Mouse (Mus musculus): ENCODE measurements around the gene Arhgap27. TPM values are rescaled to one million over a fixed set of nuclear protein-coding genes. Genes with fewer than 3 reads are reported as not detected.
"Not testable (repeated sequence)": the region's sequence is repeated elsewhere in the genome, so short reads cannot be mapped to it uniquely, and the experiment has no call there.

Gene Arhgap27
- polyA plus RNA-seq (2016; fragmentation: Nextera tagmentation; extraction: Ambion mirVana): 6.7 and 8.9 TPM in 2 replicates

- H3K4me2 ChIP-seq: peak within 1 kb of the TSS; percentile 89
- peak within 1 kb of the TSS; percentile 75 for H3K9ac ChIP-seq
- WGBS: 2% methylated on average over 35 of the region's 35 CpGs
- peaks cover 53% of the 10 kb centered on the region for H3K27me3 ChIP-seq (replicated peaks)
- H3K9me3 ChIP-seq (replicated peaks): no peaks in the 10 kb centered on the region
- peaks cover 23% of the 10 kb centered on the region for H3K36me3 ChIP-seq
- H3K4me1 ChIP-seq (replicated peaks): peaks cover 46% of the 10 kb centered on the region
- H3K4me3 ChIP-seq: peak within 1 kb of the TSS; percentile 60
- peak within 1 kb of the TSS; percentile 75 for H3K27ac ChIP-seq (ENCODE audit: poor library complexity, severe bottlenecking)
- peak; percentile 63 for ATAC-seq (ENCODE audit: insufficient number of reproducible peaks, low FRiP score)
Measured at GRCm38 (mm10) chr11:103363214-103364148, at the start of gene Arhgap27. Gene Arhgap27, minus strand, starts transcription at chr11:103363692.

GRCm38 (mm10) chr11:103412950-103413423 is 49.5 kb upstream of the Arhgap27 start:
- H3K9me3 ChIP-seq (replicated peaks): no peaks in the 10 kb centered on the region
- H3K4me2 ChIP-seq: peak overlapping the region; percentile 91
- peak overlapping the region; percentile 71 for H3K9ac ChIP-seq
- WGBS: 3% methylated on average over 14 of the region's 14 CpGs
- peaks cover 10% of the 10 kb centered on the region for H3K4me1 ChIP-seq (replicated peaks)
- H3K36me3 ChIP-seq: peaks cover 6% of the 10 kb centered on the region; the same call in 1 of the 2 replicates
- ATAC-seq (ENCODE audit: insufficient number of reproducible peaks, low FRiP score): peak; percentile 49
- H3K4me3 ChIP-seq: peak overlapping the region; percentile 97
- peak overlapping the region; percentile 38; the same call in 1 of the 2 replicates for H3K27ac ChIP-seq (ENCODE audit: poor library complexity, severe bottlenecking)
- 0 out of 2 replicates have a peak, but pooled peaks cover 8% of the 10 kb centered on the region for H3K27me3 ChIP-seq (replicated peaks)

- peak within 1 kb of the TSS; percentile 97 for H3K4me3 ChIP-seq
- peaks cover 8% of the 10 kb centered on the region; the same call in 1 of the 2 replicates for H3K36me3 ChIP-seq
- peak within 1 kb of the TSS; percentile 38; the same call in 1 of the 2 replicates for H3K27ac ChIP-seq (ENCODE audit: poor library complexity, severe bottlenecking)
- peak; percentile 97 for ATAC-seq (ENCODE audit: insufficient number of reproducible peaks, low FRiP score)
- peak within 1 kb of the TSS; percentile 87 for H3K9ac ChIP-seq
- 0% methylated on average over 67 of the region's 67 CpGs for WGBS
- H3K27me3 ChIP-seq (replicated peaks): 0 out of 2 replicates have a peak, but pooled peaks cover 8% of the 10 kb centered on the region
- peak within 1 kb of the TSS; percentile 91 for H3K4me2 ChIP-seq
- peaks cover 10% of the 10 kb centered on the region for H3K4me1 ChIP-seq (replicated peaks)
- no peaks in the 10 kb centered on the region for H3K9me3 ChIP-seq (replicated peaks)
Measured at GRCm38 (mm10) chr11:103411981-103412949, 48.8 kb upstream of the Arhgap27 start, which contains the start of gene Plekhm1. Gene Plekhm1, minus strand, starts transcription at chr11:103412687.

DNA sequence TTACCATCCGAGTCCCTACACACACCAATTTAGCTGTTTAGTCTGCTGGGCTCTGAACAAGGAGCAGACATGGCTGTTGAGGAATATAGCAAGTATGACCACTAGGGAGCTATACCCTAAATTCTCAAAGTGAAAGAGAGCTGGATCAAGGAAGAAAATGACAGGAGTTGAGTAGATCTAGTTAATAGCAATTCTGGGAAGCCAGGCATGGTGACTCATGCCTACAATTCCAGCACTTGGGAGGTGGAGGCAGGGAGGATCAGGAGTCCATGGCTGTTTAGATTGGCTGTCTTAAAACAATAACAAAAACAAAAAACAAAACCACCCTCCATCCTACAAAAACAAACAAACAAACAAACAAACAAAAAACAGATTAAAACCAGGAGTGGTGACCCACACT is 47.8 kb upstream of the Arhgap27 start:
- WGBS: 88% methylated on average over 1 of the region's 1 CpGs
- ATAC-seq (ENCODE audit: insufficient number of reproducible peaks, low FRiP score): no peak
- Histone ChIP-seq H3K27ac (ENCODE audit: poor library complexity, severe bottlenecking) (no peak overlapping the region), H3K4me1 (replicated peaks) (peaks cover 10% of the 10 kb centered on the region), H3K4me2 (peak overlapping the region; percentile 91; the same call in 1 of the 2 replicates), H3K9ac (no peak overlapping the region), H3K27me3 (replicated peaks) (0 out of 2 replicates have a peak, but pooled peaks cover 4% of the 10 kb centered on the region), H3K4me3 (peak overlapping the region; percentile 97; the same call in 1 of the 2 replicates), H3K9me3 (replicated peaks) (no peaks in the 10 kb centered on the region), H3K36me3 (peaks cover 10% of the 10 kb centered on the region; the same call in 1 of the 2 replicates)

GRCm38 (mm10) chr11:103408880-103409279 is 45.4 kb upstream of the Arhgap27 start:
- no peak overlapping the region for H3K9ac ChIP-seq
- H3K27ac ChIP-seq (ENCODE audit: poor library complexity, severe bottlenecking): no peak overlapping the region
- no peaks in the 10 kb centered on the region for H3K27me3 ChIP-seq (replicated peaks)
- no peak overlapping the region for H3K4me3 ChIP-seq
- H3K9me3 ChIP-seq (replicated peaks): no peaks in the 10 kb centered on the region
- H3K4me1 ChIP-seq (replicated peaks): peaks cover 10% of the 10 kb centered on the region
- peaks cover 18% of the 10 kb centered on the region for H3K36me3 ChIP-seq
- H3K4me2 ChIP-seq: no peak overlapping the region
- ATAC-seq (ENCODE audit: insufficient number of reproducible peaks, low FRiP score): no peak
- WGBS: 90% methylated on average over 13 of the region's 13 CpGs

- not testable (repeated sequence) for H3K27ac ChIP-seq (ENCODE audit: poor library complexity, severe bottlenecking); H3K4me2 ChIP-seq; H3K4me3 ChIP-seq; H3K9me3 ChIP-seq (replicated peaks); H3K4me1 ChIP-seq (replicated peaks); H3K9ac ChIP-seq; ATAC-seq (ENCODE audit: insufficient number of reproducible peaks, low FRiP score); H3K27me3 ChIP-seq (replicated peaks)
- WGBS: 60% methylated on average over 5 of the region's 5 CpGs
- H3K36me3 ChIP-seq: peaks cover 25% of the 10 kb centered on the region
Measured at GRCm38 (mm10) chr11:103407136-103407535, 43.6 kb upstream of the Arhgap27 start.

DNA sequence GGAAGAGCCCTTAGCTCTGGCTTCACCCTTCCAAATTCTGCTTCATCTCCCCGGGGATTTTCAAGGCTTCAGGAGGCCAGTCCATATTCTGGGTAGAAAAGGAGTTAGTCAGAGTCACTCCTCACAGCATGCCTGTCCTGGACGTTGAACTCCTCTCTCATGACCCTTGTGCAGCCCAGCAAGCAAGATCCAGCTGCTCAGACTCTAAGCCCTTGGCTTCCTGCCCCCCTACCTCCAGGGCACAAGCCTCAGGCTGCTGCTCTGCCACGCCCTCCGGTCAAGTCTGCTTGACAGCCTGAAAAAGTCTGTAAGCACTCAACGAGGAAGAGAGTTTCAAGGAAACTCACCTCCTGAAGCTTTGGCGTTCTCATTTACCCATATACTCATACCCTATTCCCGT is 43.1 kb upstream of the Arhgap27 start:
- H3K36me3 ChIP-seq: peaks cover 26% of the 10 kb centered on the region
- no peak overlapping the region for H3K27ac ChIP-seq (ENCODE audit: poor library complexity, severe bottlenecking)
- H3K9ac ChIP-seq: no peak overlapping the region
- H3K9me3 ChIP-seq (replicated peaks): no peaks in the 10 kb centered on the region
- no peak overlapping the region for H3K4me3 ChIP-seq
- H3K4me2 ChIP-seq: no peak overlapping the region
- WGBS: 74% methylated on average over 7 of the region's 7 CpGs
- ATAC-seq (ENCODE audit: insufficient number of reproducible peaks, low FRiP score): no peak
- no peaks in the 10 kb centered on the region for H3K27me3 ChIP-seq (replicated peaks)
- peaks cover 5% of the 10 kb centered on the region; the same call in 1 of the 2 replicates for H3K4me1 ChIP-seq (replicated peaks)

- Histone ChIP-seq H3K4me2 (no peak overlapping the region), H3K9me3 (replicated peaks) (no peaks in the 10 kb centered on the region), H3K27me3 (replicated peaks) (no peaks in the 10 kb centered on the region), H3K27ac (ENCODE audit: poor library complexity, severe bottlenecking) (no peak overlapping the region), H3K9ac (no peak overlapping the region), H3K4me3 (no peak overlapping the region), H3K4me1 (replicated peaks) (no peaks in the 10 kb centered on the region), H3K36me3 (peaks cover 28% of the 10 kb centered on the region)
- ATAC-seq (ENCODE audit: insufficient number of reproducible peaks, low FRiP score): no peak
- 70% methylated on average over 1 of the region's 1 CpGs for WGBS
Measured at GRCm38 (mm10) chr11:103405814-103406213, 42.3 kb upstream of the Arhgap27 start.

GRCm38 (mm10) chr11:103404618-103405017 is 41.1 kb upstream of the Arhgap27 start:
- H3K27ac ChIP-seq (ENCODE audit: poor library complexity, severe bottlenecking): no peak overlapping the region
- ATAC-seq (ENCODE audit: insufficient number of reproducible peaks, low FRiP score): no peak
- H3K9ac ChIP-seq: no peak overlapping the region
- H3K4me3 ChIP-seq: no peak overlapping the region
- H3K9me3 ChIP-seq (replicated peaks): no peaks in the 10 kb centered on the region
- H3K4me2 ChIP-seq: no peak overlapping the region
- peaks cover 28% of the 10 kb centered on the region for H3K36me3 ChIP-seq
- H3K27me3 ChIP-seq (replicated peaks): no peaks in the 10 kb centered on the region
- no peaks in the 10 kb centered on the region for H3K4me1 ChIP-seq (replicated peaks)

DNA sequence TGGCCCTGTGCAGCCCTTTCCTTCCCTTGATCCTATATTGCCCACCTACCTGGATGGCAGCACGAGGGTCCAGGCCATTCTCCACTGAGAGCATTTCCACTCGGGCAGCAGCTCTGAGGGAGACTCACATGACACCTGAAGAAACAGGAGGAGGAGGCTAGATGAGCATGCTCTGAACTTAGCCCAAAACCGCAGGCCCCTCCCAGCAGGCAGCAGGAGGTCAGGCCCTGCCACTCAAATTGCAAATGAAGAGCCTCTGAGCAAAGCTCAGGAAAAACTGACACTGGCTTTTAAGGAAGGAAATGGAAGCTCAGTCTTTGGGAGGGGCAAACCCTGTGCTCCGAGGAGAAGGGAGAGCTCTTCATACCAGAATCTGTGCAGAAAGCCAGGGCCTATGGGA is 40.3 kb upstream of the Arhgap27 start:
- H3K9me3 ChIP-seq (replicated peaks): no peaks in the 10 kb centered on the region
- H3K36me3 ChIP-seq: peaks cover 26% of the 10 kb centered on the region
- H3K4me3 ChIP-seq: no peak overlapping the region
- no peak overlapping the region for H3K4me2 ChIP-seq
- no peak overlapping the region for H3K27ac ChIP-seq (ENCODE audit: poor library complexity, severe bottlenecking)
- ATAC-seq (ENCODE audit: insufficient number of reproducible peaks, low FRiP score): no peak
- WGBS: 57% methylated on average over 4 of the region's 4 CpGs
- H3K4me1 ChIP-seq (replicated peaks): no peaks in the 10 kb centered on the region
- H3K9ac ChIP-seq: no peak overlapping the region
- no peaks in the 10 kb centered on the region for H3K27me3 ChIP-seq (replicated peaks)
